Mouse (Mus musculus): Measurements from ENCODE around the gene Gm20855.
"Not testable (repeated sequence)": the region's sequence is repeated elsewhere in the genome, so short reads cannot be mapped to it uniquely, and the experiment has no call there.

Gene Gm20855

GRCm38 (mm10) chrY:35131733-35132132, at the start of gene Gm20855:
TSS of gene Gm20855 (minus strand) at chrY:35131833.
- DNase-seq (ENCODE audit: low read depth, low spot score): not testable (repeated sequence)
